Mouse (Mus musculus) brain, adult 2 months (tissue): ENCODE results near the gene Arl3.
"Not testable (repeated sequence)": the region's sequence is repeated elsewhere in the genome, so short reads cannot be mapped to it uniquely, and the experiment has no call there.

Experiments used
- DNase-seq: peaks from one replicate; pipeline ENCODE4 v3.0.0; 2011; ENCODE audit warnings: low read depth, low spot score

The Arl3 gene

DNA sequence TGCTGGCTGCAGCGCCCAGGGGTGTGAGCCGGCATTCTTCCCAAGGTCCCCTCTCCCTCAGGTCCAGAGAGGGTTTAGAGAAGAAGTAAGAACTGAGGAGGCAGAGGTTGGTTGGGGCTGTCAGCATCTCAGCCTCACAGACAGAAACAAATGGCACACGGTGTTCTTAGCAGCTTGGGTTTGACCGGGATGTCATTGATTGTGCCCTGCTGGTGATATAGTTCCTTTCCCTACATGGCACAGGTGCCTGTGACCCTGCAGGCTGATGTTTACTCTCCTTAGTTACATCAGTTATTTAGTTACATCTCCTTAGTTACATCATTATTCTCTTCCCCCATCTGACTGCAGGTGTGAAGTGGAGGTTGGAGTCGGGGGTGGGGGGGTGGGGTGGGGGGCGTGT lies 18.6 kb upstream of the Arl3 start:
- no peak for DNase-seq

DNA sequence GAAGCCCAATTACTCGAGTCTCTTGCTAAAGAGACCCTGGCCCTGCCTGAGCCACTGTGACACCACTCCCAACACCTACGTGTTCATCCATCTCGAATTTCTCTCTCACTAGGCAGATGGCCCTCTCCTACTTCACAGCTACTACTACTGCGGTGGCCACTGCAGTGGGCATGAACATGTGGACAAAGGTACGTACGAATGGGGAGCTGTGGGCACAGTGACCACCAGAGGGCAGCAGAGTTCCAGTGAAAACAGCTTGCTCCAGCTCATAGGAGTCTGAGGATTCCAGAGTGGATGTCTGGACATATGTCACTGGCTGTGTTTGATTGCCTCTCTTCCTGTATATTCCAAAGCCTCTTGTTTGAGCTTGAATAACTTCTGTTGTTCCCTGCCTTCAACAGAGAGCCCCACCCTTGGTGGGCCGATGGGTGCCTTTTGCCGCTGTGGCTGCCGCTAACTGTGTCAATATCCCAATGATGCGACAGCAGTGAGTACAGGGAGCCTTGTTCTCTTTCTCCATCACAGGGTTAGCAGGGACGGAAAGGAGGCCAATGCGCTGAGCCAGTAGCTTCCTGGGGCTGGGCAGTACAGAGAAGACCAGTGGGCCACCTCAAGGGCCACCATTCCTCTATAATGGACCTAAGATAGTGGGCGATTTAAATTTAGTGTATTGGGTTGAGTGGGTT lies 15.0 kb upstream of the Arl3 start:
- peak; percentile 94 for DNase-seq

DNA sequence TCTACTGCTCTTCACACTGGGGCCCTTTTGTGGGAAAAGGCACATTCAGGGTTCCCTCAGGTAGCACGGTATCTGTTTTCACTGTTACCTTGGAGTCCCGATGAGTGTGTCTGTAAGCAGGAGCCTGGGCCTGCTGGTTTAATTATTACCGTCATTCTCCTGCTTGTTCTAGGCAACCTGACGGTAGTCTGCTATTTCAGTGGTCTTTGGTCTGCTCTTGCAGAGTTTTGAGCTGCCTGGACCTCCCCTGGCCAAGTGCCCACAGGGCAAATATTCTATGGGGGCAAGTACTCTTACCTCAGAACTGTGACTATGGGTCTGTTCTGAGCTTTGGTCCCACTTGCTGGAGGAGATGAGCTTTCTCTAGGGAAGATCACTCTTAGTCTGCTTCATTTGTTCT lies 2.2 kb upstream of the Arl3 start:
- no peak for DNase-seq

DNA sequence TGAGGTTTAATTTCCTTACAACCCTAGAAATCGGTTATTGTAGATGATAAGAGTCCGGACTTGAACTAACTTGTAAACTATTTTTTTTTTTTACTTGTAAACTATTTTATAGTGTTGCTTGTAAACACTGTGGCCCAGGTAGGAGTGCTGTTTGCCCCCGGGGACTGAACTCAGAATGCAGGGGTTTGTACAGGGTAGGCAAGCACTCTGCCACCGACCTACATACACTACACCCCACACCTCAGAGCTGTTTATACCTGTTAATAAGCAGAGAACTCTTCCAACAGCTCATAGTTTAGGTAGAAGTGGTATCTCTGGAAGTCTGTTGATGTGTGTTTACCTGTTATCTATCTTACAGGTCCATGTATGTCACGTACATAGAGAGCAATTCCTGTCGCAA lies 992 bp upstream of the Arl3 start:
- no peak for DNase-seq

DNA sequence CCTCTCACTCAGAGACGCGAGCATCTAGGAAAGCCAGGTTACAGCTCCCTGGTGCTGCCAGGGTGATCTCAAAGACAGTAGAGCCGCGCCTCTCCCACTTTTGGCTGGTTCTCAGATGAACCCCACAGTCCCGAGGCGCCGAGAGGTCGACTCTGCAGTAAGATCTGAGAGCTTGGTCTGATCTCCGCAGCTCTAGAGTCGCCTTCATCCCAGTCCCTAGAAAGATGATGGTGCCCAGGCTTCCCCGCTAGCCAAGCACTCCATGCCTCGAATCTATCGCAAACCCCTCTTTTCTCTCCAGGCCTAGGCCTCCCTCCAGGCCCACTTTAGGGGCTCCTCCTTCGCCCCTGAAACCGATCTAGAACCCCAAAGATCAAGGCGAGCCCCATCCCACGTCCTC lies 450 bp downstream of the Arl3 start:
- no peak for DNase-seq

DNA sequence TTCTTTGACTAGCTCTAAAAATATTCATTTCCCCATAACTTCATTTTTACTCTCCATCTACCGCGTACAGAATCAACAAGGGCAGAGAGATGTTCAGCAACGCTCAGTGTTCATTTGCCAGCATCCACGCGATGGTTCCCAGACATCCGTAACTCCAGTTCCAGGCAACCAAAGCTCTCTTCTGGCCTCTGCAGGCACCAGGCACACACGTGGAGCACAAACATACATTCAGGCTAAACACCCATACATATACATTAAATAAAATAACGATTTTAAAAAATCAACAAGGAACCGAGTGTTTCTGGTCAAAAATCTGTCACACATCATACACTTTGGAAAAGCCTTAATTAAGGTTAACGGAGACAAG lies 1.1 kb downstream of the Arl3 start:
- DNase-seq = peak; percentile 50

DNA sequence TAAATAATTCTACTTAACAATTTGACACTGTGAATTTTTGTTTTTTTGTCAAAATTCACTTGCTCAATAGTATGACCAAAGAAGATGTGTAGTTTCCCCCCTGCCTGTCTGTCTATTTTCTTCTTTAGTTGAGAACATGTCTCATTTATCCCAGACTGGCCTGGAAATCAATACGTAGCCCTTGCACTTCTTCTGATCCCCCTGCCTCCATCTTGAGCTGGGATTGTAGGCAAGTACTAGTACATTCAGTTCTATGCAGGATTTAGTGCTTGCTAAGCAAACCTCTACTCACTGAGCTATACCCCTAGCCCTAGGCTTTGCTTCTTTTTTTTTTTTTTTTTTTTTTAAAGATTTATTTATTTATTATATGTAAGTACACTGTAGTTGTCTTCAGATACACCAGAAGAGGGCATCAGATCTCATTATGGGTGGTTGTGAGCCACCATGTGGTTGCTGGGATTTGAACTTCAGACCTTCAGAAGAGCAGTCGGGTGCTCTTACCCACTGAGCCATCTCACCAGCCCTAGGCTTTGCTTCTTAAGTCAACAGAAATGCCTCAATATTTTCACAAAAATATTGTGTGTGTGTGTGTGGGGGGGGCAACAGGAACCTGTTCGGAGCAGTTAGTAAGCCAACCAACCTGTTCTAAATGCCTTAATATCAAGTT lies 1.7 kb downstream of the Arl3 start:
- DNase-seq = not testable (repeated sequence)

DNA sequence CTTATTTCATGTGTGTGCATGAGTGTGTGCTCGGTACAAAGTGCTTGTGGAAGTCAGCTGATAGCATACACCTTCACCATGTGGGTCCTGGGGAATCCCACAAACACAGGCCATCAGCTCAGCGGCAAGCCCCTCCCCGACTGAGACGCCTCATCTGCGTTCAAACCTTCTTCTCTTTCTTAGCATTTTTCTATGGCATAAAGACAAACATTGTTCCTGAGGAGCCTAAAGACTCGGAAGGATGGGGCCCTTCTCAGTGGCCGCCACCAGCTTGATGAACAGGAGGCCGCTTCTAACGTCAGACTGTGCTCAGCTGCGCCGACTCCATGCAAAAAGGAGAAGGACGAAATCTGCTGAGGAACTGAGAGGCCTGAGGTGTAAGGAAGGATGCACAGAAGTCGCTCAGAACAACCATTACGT lies 8.9 kb downstream of the Arl3 start:
- no peak for DNase-seq

DNA sequence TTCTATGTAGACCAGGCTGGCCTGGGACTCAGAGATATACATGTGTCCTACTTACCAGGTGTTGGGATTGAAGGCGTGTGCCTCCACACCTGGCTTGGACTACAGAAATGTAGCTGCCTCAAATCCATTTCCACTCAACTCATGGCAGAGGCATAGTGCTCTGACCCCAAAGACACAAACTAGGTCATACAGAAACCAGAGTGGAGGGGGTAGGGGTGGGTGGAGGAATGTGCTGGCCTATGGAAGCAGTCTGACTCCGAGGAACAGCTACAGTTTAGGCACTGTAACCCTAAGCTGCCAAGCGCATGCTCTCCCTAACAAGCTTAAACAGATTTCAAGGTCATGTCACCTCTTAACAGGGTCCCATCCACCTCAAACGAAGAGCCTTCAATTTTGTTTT lies 9.4 kb downstream of the Arl3 start:
- DNase-seq = peak; percentile 24

DNA sequence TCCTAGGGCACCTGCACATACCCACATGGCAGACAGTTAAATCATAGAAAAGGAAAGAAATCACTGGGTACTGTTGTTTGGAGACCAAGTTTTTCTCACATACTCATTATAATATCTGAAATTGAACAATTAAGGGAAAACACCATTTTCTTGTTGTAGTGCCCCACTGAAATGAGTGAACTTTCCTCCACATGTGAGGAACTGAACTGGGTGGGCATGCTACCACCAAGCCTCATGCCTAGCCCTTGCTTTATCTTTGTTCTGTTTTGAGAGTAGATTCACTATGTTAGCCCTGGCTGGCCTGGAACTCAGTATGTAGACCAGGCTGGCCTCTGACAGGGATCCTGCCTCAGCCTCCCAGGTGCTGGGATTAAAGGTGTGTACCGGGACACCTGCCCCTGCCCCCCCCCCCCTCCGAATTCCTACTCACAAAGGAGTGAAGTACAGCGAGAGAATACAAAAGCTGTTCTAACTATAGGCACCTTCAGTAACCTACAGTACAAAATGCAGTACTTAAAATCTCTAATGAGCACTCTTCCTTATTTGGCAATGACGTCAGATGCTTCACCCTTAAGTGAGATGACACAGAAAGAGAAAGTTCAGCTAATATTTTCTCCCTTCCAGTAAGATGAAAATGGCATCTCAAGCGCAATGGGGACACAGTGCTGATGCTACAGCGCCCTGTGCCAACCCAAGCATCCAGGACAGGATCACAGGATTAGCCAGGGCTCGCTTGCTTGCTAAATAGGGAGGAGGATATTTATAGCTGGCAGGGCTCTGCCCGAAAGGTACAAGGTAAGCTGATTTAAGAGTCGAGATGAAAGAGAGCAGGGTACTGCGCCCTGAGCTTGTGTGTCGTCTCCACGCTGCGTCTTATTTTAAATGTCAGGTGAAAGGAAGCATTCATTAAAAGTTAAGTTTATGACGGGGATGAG lies 10.2 kb downstream of the Arl3 start:
- peak; percentile 89 for DNase-seq

DNA sequence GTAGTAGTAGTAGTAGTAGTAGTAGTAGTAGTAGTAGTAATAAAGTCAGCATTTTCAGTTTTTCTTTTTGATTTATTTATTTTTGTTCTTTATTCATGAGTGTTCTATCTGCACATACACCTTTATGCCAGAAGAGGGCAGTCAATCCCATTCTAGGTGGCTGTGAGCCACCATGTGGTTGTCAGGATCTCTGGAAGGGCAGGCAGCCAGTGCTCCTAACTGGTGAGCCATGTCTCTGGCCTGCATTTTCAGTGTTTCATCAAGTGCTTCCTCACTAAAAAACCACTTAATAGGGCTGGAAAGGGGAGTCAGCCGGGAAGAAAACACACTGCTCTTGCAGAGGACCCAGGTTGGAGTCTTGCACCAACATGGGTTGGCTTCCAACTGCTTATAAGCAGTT lies 10.9 kb downstream of the Arl3 start:
- DNase-seq = peak; percentile 87

DNA sequence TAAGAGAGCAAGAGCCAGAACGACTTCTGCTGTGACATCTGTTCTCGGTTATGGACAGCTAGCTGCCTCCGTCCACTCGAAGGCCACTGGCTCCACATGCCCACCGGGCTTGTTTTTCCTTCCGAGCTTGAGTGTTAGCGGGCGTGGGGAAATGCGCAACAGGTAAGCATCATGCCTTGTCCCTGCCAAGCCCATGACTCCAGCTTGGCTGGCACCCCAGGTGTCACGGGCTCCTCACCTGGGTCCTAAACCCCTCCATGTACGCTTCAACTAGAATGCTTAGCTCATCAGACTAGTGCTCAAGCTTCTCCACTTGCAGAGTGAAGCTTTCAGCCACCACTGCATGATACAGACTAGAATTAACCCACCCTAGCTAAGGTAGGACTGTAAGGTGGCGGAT lies 14.4 kb downstream of the Arl3 start:
- DNase-seq = peak; percentile 81

DNA sequence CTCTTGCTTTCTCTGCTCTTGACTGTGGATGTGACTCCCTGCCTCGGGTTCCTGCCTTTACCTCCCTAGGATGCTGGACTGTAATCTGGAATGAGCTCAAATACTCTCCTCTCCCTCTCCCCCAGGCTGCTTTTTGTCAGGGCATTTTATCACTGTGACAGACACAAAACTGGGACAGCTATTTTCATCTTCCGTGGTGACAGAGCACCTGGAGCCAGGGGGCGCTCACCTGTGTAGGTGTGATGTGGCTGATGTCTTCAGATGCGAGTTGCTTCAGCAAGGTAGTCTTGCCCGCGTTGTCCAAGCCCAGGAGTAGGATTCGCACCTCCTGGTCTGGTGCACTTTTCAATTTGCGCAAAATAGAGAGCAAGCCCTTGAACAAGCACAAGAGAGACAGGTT lies 15.0 kb downstream of the Arl3 start:
- peak; percentile 31 for DNase-seq

DNA sequence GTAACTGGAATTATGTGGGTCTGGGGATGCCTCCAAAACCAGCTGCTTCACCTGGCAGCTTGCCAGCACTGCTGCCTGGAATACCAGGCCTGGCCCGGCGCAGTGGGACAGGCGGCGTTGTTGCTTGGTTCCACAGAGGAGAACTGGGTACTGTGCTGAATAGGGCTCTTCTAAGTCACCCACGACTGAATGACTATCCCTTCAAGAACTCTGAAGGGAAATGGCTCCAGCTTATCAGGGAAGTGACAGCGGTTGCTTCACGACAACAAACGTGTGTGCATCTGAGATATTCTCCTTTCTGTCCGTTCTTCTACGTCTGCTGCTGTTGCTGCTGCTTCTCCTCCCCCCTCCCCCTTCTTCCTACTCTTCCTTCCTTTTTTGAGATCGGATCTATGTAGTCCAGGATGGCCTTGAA lies 19.4 kb downstream of the Arl3 start:
- DNase-seq = peak; percentile 70

DNA sequence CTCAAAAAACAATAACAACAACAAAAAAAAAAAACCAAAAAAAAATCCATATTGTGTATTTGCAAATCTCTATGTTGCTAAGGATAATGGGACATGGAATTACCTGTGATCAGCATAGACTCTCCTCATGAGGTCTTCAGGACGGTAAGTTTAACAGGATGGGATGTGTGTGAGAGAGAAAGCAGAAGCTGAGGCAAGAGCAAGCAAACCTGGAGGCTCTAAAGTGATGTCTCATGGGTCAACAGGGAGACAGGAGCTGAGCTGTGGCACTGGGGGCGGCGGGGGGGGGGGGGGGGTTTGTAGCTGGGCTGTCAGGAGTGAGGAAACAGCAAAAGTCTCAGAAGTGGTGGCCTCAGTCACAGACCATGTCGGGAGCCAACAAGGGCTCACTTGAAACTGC lies 20.5 kb downstream of the Arl3 start:
- no peak for DNase-seq

DNA sequence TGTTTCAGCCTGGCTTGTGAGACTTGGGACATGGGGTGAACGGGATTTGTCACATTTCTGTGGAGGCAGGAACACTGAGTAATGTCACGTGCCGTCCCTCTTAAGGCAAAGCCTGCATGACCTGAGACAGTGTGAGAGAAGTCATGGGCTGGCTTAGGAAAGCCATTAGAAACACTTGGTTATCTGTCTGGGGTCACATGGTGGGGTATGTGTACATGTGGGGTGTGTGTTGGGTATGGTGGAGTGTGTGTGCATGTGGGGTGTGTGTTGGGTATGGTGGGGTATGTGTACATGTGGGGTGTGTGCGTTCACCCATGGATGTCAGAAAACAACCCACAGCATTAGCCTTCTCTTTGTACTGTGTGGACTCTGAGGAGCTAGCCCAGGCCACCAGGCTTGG lies 22.6 kb downstream of the Arl3 start:
- DNase-seq = no peak

DNA sequence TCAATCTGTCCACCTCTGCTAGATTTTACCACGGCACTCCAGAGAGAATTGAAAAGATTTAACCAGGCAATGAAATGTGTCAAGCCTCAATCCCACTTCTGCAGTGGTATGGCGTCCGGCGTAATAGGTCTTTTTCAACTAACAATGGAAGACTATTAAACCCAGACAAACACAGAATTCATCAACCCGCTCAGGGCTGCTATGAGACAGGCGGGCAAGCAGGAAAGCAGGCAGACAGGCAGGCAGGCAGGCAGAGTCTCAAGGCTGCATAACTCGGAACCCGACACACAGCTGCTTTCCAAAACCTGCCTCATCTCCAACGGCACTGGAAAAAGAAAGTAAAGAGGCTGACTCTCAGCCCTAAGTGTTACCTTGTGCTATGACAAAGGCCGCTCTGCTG lies 24.9 kb downstream of the Arl3 start:
- DNase-seq = no peak

DNA sequence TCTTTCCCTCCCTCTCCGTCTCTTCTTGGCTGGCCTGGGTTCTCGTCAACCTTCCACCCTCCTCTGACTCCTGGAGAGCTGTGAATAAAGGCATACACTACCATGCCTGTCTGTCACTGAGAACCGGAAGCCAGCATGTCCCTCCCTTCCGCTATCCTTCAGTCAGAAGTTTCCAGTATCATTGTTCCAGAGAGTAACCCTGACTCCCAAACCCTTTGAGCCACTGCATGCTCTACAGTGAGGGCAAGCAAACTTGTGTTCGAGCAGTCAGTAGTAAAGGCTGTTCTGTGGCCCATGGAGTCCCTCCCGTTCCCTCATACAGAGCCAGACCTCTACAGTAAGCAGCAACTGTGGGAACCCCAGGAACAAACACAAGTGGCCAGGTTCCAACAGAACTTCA lies 25.4 kb downstream of the Arl3 start:
- no peak for DNase-seq

DNA sequence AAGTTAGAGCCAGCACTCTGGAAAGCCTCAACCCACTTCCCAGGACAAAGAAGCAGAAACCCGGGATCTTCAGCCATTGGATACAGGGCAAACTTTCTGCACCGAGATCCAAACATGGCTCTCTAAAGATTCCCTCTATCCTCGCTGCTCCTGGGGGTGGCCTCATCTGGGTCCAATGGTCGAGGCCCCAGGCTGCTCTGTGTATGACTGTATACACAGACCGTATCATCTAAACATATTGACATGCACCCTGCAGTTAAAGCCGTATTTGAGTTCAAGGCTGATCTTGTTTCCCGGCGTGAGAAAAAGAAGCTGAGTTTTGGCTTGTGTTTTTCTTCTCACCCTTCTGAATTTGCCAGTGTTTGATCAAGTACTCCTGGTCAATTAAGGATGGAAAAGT lies 30.2 kb downstream of the Arl3 start:
- DNase-seq = no peak

DNA sequence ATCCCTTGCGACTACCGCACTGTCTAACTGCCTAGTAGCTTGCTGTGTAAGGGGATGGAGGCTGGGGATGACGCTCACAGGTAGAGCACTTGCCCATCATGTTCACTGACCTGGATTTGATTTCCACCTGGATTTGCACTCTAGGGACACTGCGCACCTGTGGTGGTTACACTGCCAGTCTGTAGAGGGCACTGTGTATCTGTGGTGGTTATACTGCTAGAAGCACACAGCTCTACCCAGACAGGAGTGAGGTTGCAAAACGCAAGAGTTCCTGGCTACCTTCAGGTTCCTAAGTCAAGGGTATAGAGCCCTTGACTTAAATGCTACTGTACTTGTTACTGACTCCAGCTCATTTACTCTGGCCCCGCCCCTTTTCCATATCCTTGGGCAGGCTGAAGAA lies 34.8 kb downstream of the Arl3 start:
- DNase-seq = no peak

DNA sequence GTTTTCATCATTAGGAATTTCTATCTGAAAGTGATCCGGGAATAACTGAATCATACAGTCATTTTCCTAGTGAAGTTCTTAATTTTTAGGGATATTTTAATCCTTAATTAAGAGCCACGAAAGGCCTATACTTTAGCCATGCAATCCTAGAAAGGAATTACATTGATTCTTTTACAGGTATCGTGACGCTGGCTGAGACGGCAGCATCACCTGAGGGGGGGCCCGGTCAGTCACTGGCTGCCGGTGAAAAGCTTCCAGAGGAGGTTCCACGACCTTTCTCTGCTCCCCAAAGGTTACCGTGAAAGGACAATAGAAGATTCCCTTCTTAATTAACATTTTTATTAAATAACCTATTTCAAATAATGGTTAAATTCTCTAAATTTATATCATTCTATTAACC lies 35.6 kb downstream of the Arl3 start:
- no peak for DNase-seq

DNA sequence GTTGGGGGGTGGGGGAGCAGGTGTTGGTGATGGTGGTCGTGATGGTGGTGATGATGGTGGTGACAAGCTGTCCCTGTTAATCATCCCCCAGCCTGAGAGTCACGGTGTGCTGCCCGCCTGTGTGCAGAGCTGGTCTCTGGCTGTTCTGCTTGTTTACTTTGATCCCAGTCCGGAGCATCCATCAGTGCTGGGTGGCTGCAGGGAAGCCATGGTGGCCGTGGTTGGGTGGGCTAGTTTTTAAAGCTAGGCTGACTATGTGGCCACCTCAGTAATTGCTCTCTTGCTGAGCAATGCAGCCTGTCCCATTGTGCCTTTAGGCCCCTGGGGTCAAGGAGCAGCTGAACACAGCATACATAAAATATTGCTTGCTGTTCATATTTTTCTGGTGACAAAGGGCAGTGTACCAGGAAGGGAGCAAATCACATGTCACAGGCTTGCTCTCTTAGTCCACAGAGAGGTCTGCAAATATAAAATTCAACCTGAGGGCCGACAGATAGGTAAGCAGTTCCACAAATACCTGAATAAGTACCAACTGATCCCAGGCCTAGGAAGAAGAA lies 38.4 kb downstream of the Arl3 start:
- DNase-seq = no peak
